Mouse (Mus musculus): ENCODE data around the gene Frrs1l.

- no peak for TF ChIP-seq TAL1 (IDR thresholded peaks at IDR 0.05; ENCODE audit: low read length)
- no peak for TF ChIP-seq GATA1 (IDR thresholded peaks at IDR 0.05; ENCODE audit: low read length)
Observed at GRCm38 (mm10) chr4:56946641-56947640, 43.2 kb downstream of the Frrs1l start, which contains the start of gene Tmem245.
